Mouse (Mus musculus): ENCODE measurements at regions not wholly inside any gene's neighbourhood (a gene's known extent, or its start where the extent isn't known, plus 50 kb on each side); places are given as distances from the start of the nearest gene placed in this dataset.
A peak's percentile ranks its signal among the peaks of the same experiment; 100 is the strongest.

- no peak for DNase-seq (ENCODE audit: low spot score in 2 of 2)
Observed at GRCm38 (mm10) chr3:41476516-41476915, 79.0 kb upstream of the Jade1 start.

- no peak for DNase-seq (ENCODE audit: low spot score in 2 of 2)
Observed at GRCm38 (mm10) chr3:41472586-41472985, 82.9 kb upstream of the Jade1 start.

GRCm38 (mm10) chr3:41469106-41469505 is 86.4 kb upstream of the Jade1 start:
- DNase-seq (ENCODE audit: low spot score in 2 of 2) = no peak

- DNase-seq (ENCODE audit: low spot score in 2 of 2) = no peak
Observed at GRCm38 (mm10) chr3:41467857-41468256, 87.7 kb upstream of the Jade1 start.

GRCm38 (mm10) chr3:41465893-41466292 is 89.6 kb upstream of the Jade1 start:
- DNase-seq (ENCODE audit: low spot score in 2 of 2) = no peak

GRCm38 (mm10) chr3:41462953-41463644 is 92.4 kb upstream of the Jade1 start:
- DNase-seq (ENCODE audit: low spot score in 2 of 2) = peak in 1 of 2 experiments; percentile 12

- DNase-seq (ENCODE audit: low spot score in 2 of 2) = no peak
Observed at GRCm38 (mm10) chr3:41460131-41460530, 95.4 kb upstream of the Jade1 start.

- DNase-seq (ENCODE audit: low spot score in 2 of 2) = no peak
Observed at GRCm38 (mm10) chr3:41458156-41458555, 97.4 kb upstream of the Jade1 start.

- DNase-seq (ENCODE audit: low spot score in 2 of 2) = no peak
Observed at GRCm38 (mm10) chr3:41453525-41453924, 102.0 kb upstream of the Jade1 start.

GRCm38 (mm10) chr3:41452716-41453090 is 102.8 kb upstream of the Jade1 start:
- no peak for DNase-seq (ENCODE audit: low spot score in 2 of 2)

- no peak for DNase-seq (ENCODE audit: low spot score in 2 of 2)
Observed at GRCm38 (mm10) chr3:41452020-41452715, 103.4 kb upstream of the Jade1 start.

GRCm38 (mm10) chr3:41450696-41451095 is 104.8 kb upstream of the Jade1 start:
- no peak for DNase-seq (ENCODE audit: low spot score in 2 of 2)

GRCm38 (mm10) chr3:41444243-41444753 is 111.2 kb upstream of the Jade1 start:
- no peak for DNase-seq (ENCODE audit: low spot score in 2 of 2)

- peak; percentile 5 to 25 for DNase-seq (ENCODE audit: low spot score in 2 of 2)
Observed at GRCm38 (mm10) chr3:41436238-41436637, 119.3 kb upstream of the Jade1 start.

- no peak for DNase-seq (ENCODE audit: low spot score in 2 of 2)
Observed at GRCm38 (mm10) chr3:41433106-41433505, 122.4 kb upstream of the Jade1 start.

GRCm38 (mm10) chr3:41432376-41432775 is 123.2 kb upstream of the Jade1 start:
- no peak for DNase-seq (ENCODE audit: low spot score in 2 of 2)

GRCm38 (mm10) chr3:41430191-41430590 is 125.3 kb upstream of the Jade1 start:
- DNase-seq (ENCODE audit: low spot score in 2 of 2) = peak; percentile 30 to 32

- no peak for DNase-seq (ENCODE audit: low spot score in 2 of 2)
Observed at GRCm38 (mm10) chr3:41426946-41427345, 128.6 kb upstream of the Jade1 start.

GRCm38 (mm10) chr3:41425863-41426262 is 129.7 kb upstream of the Jade1 start:
- no peak for DNase-seq (ENCODE audit: low spot score in 2 of 2)

- no peak for DNase-seq (ENCODE audit: low spot score in 2 of 2)
Observed at GRCm38 (mm10) chr3:41424142-41424939, 131.2 kb upstream of the Jade1 start.

GRCm38 (mm10) chr3:41423630-41424029 is 131.9 kb upstream of the Jade1 start:
- no peak for DNase-seq (ENCODE audit: low spot score in 2 of 2)
